In the genomic region with DNA sequence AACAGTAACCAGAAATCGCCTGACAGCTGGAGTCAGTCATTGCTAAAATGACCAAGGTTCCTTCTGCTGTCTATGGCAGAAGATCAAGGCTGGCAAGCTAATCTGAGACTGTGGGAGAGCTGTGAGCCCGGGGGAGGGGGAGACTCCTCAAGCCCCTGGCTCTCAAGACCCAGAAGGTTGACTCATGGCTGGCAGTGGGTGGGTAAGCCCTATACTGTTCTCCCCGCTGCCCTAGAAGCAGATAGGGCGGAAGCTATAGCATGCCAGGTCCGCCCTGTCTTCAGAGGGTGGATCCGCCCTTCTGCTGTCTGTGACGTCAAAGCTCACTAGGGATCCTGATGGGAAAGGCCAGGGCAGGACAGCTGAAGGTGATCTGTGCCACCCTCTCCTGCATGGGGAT, we compare ENCODE assay signal across 15 mouse cellular contexts. TPM values are rescaled to one million over a fixed set of nuclear protein-coding genes. Genes with fewer than 3 reads are reported as not detected.
A peak's percentile ranks its signal among the peaks of the same experiment; 100 is the strongest.
DNase-seq lines count a peak whose midpoint lies in the region; ATAC-seq lines count a peak whose summit lies in the region.
"Had no signal": no experiment of that assay in that cellular context is flagged by ENCODE, and none has a peak within 500 bp of the region (broad histone marks: within the 10 kb centered on the region; RNA-seq: fewer than 3 reads in every experiment).

No protein-coding gene starts in this region.

- peak overlapping the region; percentile 8; the same call in 1 of the 2 replicates for H3K4me2 ChIP-seq in kidney, embryonic 14.5 days (replicated peaks; ENCODE audit: low read depth, low read length)
- no peak overlapping the region for H3K4me2 ChIP-seq in neural tube, embryonic 15.5 days
- H3K4me2 ChIP-seq: heart, embryonic 15.5 days; liver, embryonic 12.5 days had no signal

- no peaks in the 10 kb centered on the region for H3K27me3 ChIP-seq in kidney, embryonic 14.5 days (ENCODE audit: control insufficient read depth, insufficient read depth, low read length)
- H3K27me3 ChIP-seq in neural tube, embryonic 15.5 days (replicated peaks): peaks cover 4% of the 10 kb centered on the region; the same call in 1 of the 2 replicates

- no peak overlapping the region for H3K9ac ChIP-seq in kidney, embryonic 14.5 days (ENCODE audit: low read depth, low read length)
- H3K9ac ChIP-seq in neural tube, embryonic 15.5 days (replicated peaks): no peak overlapping the region
- H3K9ac ChIP-seq: heart, embryonic 15.5 days; liver, embryonic 12.5 days had no signal

- peak; percentile 7 for DNase-seq in adrenal gland, postnatal 10 days
- DNase-seq in adrenal gland, adult 8-10 months: no peak
- no peak for DNase-seq in kidney, adult 9 months
- peak; percentile 9 for DNase-seq in right cerebral cortex, adult 18-20 months
- DNase-seq in right cerebral cortex, postnatal 4 days: no peak
- no peak for DNase-seq in thymus, adult 18-20 months
- DNase-seq: kidney, adult 18-20 months; thymus, postnatal 36 days had no signal

- ATAC-seq in kidney, embryonic 14.5 days (ENCODE audit: low FRiP score, low TSS enrichment): peak; percentile 68
- ATAC-seq in neural tube, embryonic 15.5 days (ENCODE audit: low FRiP score): 0 out of 2 replicates have a peak, but pooled peaks have one; percentile 28
- ATAC-seq: liver, embryonic 12.5 days had no signal

- H3K27ac ChIP-seq in kidney, embryonic 14.5 days (ENCODE audit: low read depth, low read length): no peak overlapping the region
- no peak overlapping the region for H3K27ac ChIP-seq in neural tube, embryonic 15.5 days (replicated peaks)
- H3K27ac ChIP-seq: heart, embryonic 15.5 days; left cerebral cortex, adult 2 months; liver, embryonic 12.5 days had no signal

- no peaks in the 10 kb centered on the region for H3K36me3 ChIP-seq in kidney, embryonic 14.5 days (ENCODE audit: control insufficient read depth, insufficient read depth, low read length)
- no peaks in the 10 kb centered on the region for H3K36me3 ChIP-seq in neural tube, embryonic 15.5 days
- H3K36me3 ChIP-seq: heart, embryonic 15.5 days; liver, embryonic 12.5 days had no signal

- WGBS in kidney, embryonic 14.5 days: 32% methylated on average over 7 of the region's 7 CpGs
- 36% methylated on average over 7 of the region's 7 CpGs for WGBS in neural tube, embryonic 15.5 days

- H3K9me3 ChIP-seq in kidney, embryonic 14.5 days (ENCODE audit: control insufficient read depth, low read length): no peaks in the 10 kb centered on the region
- H3K9me3 ChIP-seq in neural tube, embryonic 15.5 days (replicated peaks): no peaks in the 10 kb centered on the region
- H3K9me3 ChIP-seq: heart, embryonic 15.5 days; liver, embryonic 12.5 days had no signal

- H3K4me1 ChIP-seq in kidney, embryonic 14.5 days (ENCODE audit: control insufficient read depth, insufficient read depth, low read length): peaks cover 24% of the 10 kb centered on the region
- H3K4me1 ChIP-seq in neural tube, embryonic 15.5 days: peaks cover 23% of the 10 kb centered on the region
- H3K4me1 ChIP-seq: heart, embryonic 15.5 days; liver, embryonic 12.5 days had no signal

- no peak overlapping the region for H3K4me3 ChIP-seq in kidney, embryonic 14.5 days (ENCODE audit: low read length)
- H3K4me3 ChIP-seq in neural tube, embryonic 15.5 days (replicated peaks): no peak overlapping the region
- H3K4me3 ChIP-seq: heart, embryonic 15.5 days; left cerebral cortex, adult 2 months; liver, embryonic 12.5 days had no signal

RNA-seq across cellular contexts. Expression of gene Ntsr1, which starts 30.4 kb away (rescaled TPM):
- total RNA-seq in adrenal gland, postnatal 10 days (2021): under 1 TPM in 1 of 2 experiments, not detected in 1; 0.06 TPM
- total RNA-seq in adrenal gland, adult 8-10 months (2022): not detected
- polyA plus RNA-seq in kidney, embryonic 14.5 days (2014; fragmentation: Nextera tagmentation; extraction: Ambion mirVana): 6.3 and 12.4 TPM in 2 replicates
- 2.0 and 2.2 TPM in 2 replicates for polyA plus RNA-seq in neural tube, embryonic 15.5 days (2015; fragmentation: Nextera tagmentation; extraction: Ambion mirVana)
- total RNA-seq: adrenal gland, postnatal 36 days; megakaryocyte-erythroid progenitor cell, adult 5-6 weeks had no signal

RNA-seq across cellular contexts. Expression of gene Mrgbp, which starts 51.0 kb away (rescaled TPM):
- 10 to 100 TPM; 21.0 to 26.8 TPM for total RNA-seq in adrenal gland, postnatal 10 days (2021)
- 10 to 100 TPM; 16.1 to 23.9 (median 20.1) TPM for total RNA-seq in adrenal gland, adult 8-10 months (2022)
- polyA plus RNA-seq in kidney, embryonic 14.5 days (2014; fragmentation: Nextera tagmentation; extraction: Ambion mirVana): 52.4 and 53.9 TPM in 2 replicates
- polyA plus RNA-seq in neural tube, embryonic 15.5 days (2015; fragmentation: Nextera tagmentation; extraction: Ambion mirVana): 36.7 and 37.0 TPM in 2 replicates

RNA-seq across cellular contexts. Expression of gene Ogfr, which starts 58.9 kb away (rescaled TPM):
- total RNA-seq in adrenal gland, postnatal 10 days (2021): 10 to 100 TPM; 44.4 to 49.2 TPM
- 10 to 100 TPM; 36.1 to 41.6 (median 40.6) TPM for total RNA-seq in adrenal gland, adult 8-10 months (2022)
- polyA plus RNA-seq in kidney, embryonic 14.5 days (2014; fragmentation: Nextera tagmentation; extraction: Ambion mirVana): 82.4 and 83.1 TPM in 2 replicates
- polyA plus RNA-seq in neural tube, embryonic 15.5 days (2015; fragmentation: Nextera tagmentation; extraction: Ambion mirVana): 81.0 and 90.0 TPM in 2 replicates

Comparison
In these comparisons a context has a peak if more than half of its experiments do, and no peak if none do; other contexts are left out.
1. DNase-seq: peak in adrenal gland, postnatal 10 days (single experiment) and right cerebral cortex, adult 18-20 months (single experiment); none in adrenal gland, adult 8-10 months (single experiment), kidney, adult 9 months (single experiment), right cerebral cortex, postnatal 4 days (single experiment) and thymus, adult 18-20 months (0 of 2).